ENCODE assay signal across 15 mouse cellular contexts in genomic region chr3:108214734-108215133, GRCm38 (mm10). TPM values are rescaled to one million over a fixed set of nuclear protein-coding genes. Genes with fewer than 3 reads are reported as not detected.
DNase-seq lines count a peak whose midpoint lies in the region; ATAC-seq and TF ChIP-seq lines count a peak whose summit lies in the region.
"Had no signal": no experiment of that assay in that cellular context is flagged by ENCODE, and none has a peak within 500 bp of the region (broad histone marks: within the 10 kb centered on the region; RNA-seq: fewer than 3 reads in every experiment).

No protein-coding gene starts in this region.

- no peak for ATAC-seq in forebrain, embryonic 15.5 days (replicated peaks)
- ATAC-seq in hindbrain, embryonic 14.5 days (ENCODE audit: low FRiP score): no peak

- no peaks in the 10 kb centered on the region for H3K36me3 ChIP-seq in forebrain, embryonic 15.5 days
- H3K36me3 ChIP-seq in hindbrain, embryonic 14.5 days (replicated peaks; ENCODE audit: control insufficient read depth, insufficient read depth): no peaks in the 10 kb centered on the region
- H3K36me3 ChIP-seq: embryonic facial prominence, embryonic 15.5 days; hindbrain, embryonic 12.5 days; limb, embryonic 12.5 days; neural tube, embryonic 13.5 days had no signal

- TF ChIP-seq CTCF in lung, adult 2 months (IDR thresholded peaks at IDR 0.05; ENCODE audit: insufficient read depth, low read length): no peak

- peak; percentile 70 for DNase-seq in adrenal gland, postnatal 10 days
- DNase-seq in adrenal gland, adult 8-10 months: no peak
- DNase-seq in lung, postnatal 10 days: peak; percentile 38
- no peak for DNase-seq in lung, adult 2 months
- DNase-seq in adrenal gland, postnatal 25 days: peak; percentile 42
- DNase-seq in mesoderm, embryonic 11.5 days (ENCODE audit: low read depth, low spot score): peak; percentile 64
- no peak for DNase-seq in hindbrain, embryonic 14.5 days (ENCODE audit: low spot score)
- DNase-seq: kidney, adult 9 months; midbrain, embryonic 14.5 days; right cerebral cortex, postnatal 4 days had no signal

- no peak overlapping the region for H3K27ac ChIP-seq in forebrain, embryonic 15.5 days (replicated peaks)
- no peak overlapping the region for H3K27ac ChIP-seq in hindbrain, embryonic 14.5 days
- H3K27ac ChIP-seq: embryonic facial prominence, embryonic 15.5 days; hindbrain, embryonic 12.5 days; limb, embryonic 12.5 days; neural tube, embryonic 13.5 days had no signal

- H3K9ac ChIP-seq in forebrain, embryonic 15.5 days (replicated peaks): no peak overlapping the region
- H3K9ac ChIP-seq in hindbrain, embryonic 14.5 days: no peak overlapping the region
- H3K9ac ChIP-seq: embryonic facial prominence, embryonic 15.5 days; hindbrain, embryonic 12.5 days; limb, embryonic 12.5 days; neural tube, embryonic 13.5 days had no signal

- H3K4me2 ChIP-seq in forebrain, embryonic 15.5 days (replicated peaks): no peak overlapping the region
- no peak overlapping the region for H3K4me2 ChIP-seq in hindbrain, embryonic 14.5 days (replicated peaks)
- H3K4me2 ChIP-seq: embryonic facial prominence, embryonic 15.5 days; hindbrain, embryonic 12.5 days; limb, embryonic 12.5 days; neural tube, embryonic 13.5 days had no signal

- peaks cover 2% of the 10 kb centered on the region for H3K4me1 ChIP-seq in lung, adult 2 months (ENCODE audit: control insufficient read depth, insufficient read depth, low read length)
- peaks cover 13% of the 10 kb centered on the region for H3K4me1 ChIP-seq in forebrain, embryonic 15.5 days
- H3K4me1 ChIP-seq in hindbrain, embryonic 14.5 days (replicated peaks; ENCODE audit: control insufficient read depth, insufficient read depth, low read length): 0 out of 2 replicates have a peak, but pooled peaks cover 9% of the 10 kb centered on the region

- no peak overlapping the region for H3K4me3 ChIP-seq in lung, adult 2 months (replicated peaks; ENCODE audit: extremely low read depth, low read depth, low read length)
- no peak overlapping the region for H3K4me3 ChIP-seq in forebrain, embryonic 15.5 days
- H3K4me3 ChIP-seq in hindbrain, embryonic 14.5 days (replicated peaks; ENCODE audit: low read length): no peak overlapping the region
- H3K4me3 ChIP-seq: embryonic facial prominence, embryonic 15.5 days; hindbrain, embryonic 12.5 days; limb, embryonic 12.5 days; neural tube, embryonic 13.5 days had no signal

- H3K27me3 ChIP-seq in forebrain, embryonic 15.5 days: no peaks in the 10 kb centered on the region
- H3K27me3 ChIP-seq in hindbrain, embryonic 14.5 days (ENCODE audit: control insufficient read depth, insufficient read depth, low read length): no peaks in the 10 kb centered on the region
- H3K27me3 ChIP-seq: embryonic facial prominence, embryonic 15.5 days had no signal

- WGBS in lung, adult 2 months: 17% methylated on average over 5 of the region's 5 CpGs
- 19% methylated on average over 5 of the region's 5 CpGs for WGBS in forebrain, embryonic 15.5 days
- 21% methylated on average over 5 of the region's 5 CpGs for WGBS in hindbrain, embryonic 14.5 days

- H3K9me3 ChIP-seq in forebrain, embryonic 15.5 days: no peaks in the 10 kb centered on the region
- H3K9me3 ChIP-seq in hindbrain, embryonic 14.5 days (ENCODE audit: control insufficient read depth, low read length): no peaks in the 10 kb centered on the region
- H3K9me3 ChIP-seq: embryonic facial prominence, embryonic 15.5 days; hindbrain, embryonic 12.5 days; limb, embryonic 12.5 days; neural tube, embryonic 13.5 days had no signal

- TF ChIP-seq POLR2A in lung, adult 2 months (IDR thresholded peaks at IDR 0.05; ENCODE audit: borderline replicate concordance, extremely low read depth, low read depth, low read length): no peak

RNA-seq across cellular contexts. Expression of gene Atxn7l2, which starts 4.0 kb away (rescaled TPM):
- total RNA-seq in adrenal gland, postnatal 10 days (2021): 10 to 100 TPM in 1 of 2 experiments, 1 to 10 TPM in 1; 7.6 to 10.1 TPM
- total RNA-seq in adrenal gland, adult 8-10 months (2022): 10 to 100 TPM in 3 of 4 experiments, 1 to 10 TPM in 1; 8.2 to 23.1 (median 15.0) TPM
- polyA plus RNA-seq in lung, adult 2 months (2012; rRNA removed): 8.6 and 10.5 TPM in 2 replicates
- 12.8 and 15.1 TPM in 2 replicates for total RNA-seq in adrenal gland, postnatal 25 days (2021)
- 32.5 and 33.6 TPM in 2 replicates for polyA plus RNA-seq in forebrain, embryonic 15.5 days (2015; fragmentation: Nextera tagmentation; extraction: Ambion mirVana)
- 20.0 and 21.1 TPM in 2 replicates for polyA plus RNA-seq in hindbrain, embryonic 14.5 days (2014; fragmentation: Nextera tagmentation; extraction: Ambion mirVana)

RNA-seq across cellular contexts. Expression of gene Sypl2, which starts 11.7 kb away (rescaled TPM):
- 10 to 100 TPM; 13.3 to 44.9 TPM for total RNA-seq in adrenal gland, postnatal 10 days (2021)
- 1 to 10 TPM in 1 of 4 experiments, under 1 TPM in 3; 0.35 to 1.0 (median 0.65) TPM for total RNA-seq in adrenal gland, adult 8-10 months (2022)
- polyA plus RNA-seq in lung, adult 2 months (2012; rRNA removed): 0.18 and 3.1 TPM in 2 replicates
- total RNA-seq in adrenal gland, postnatal 25 days (2021): 0.15 and 0.38 TPM in 2 replicates
- 2.3 and 2.7 TPM in 2 replicates for polyA plus RNA-seq in forebrain, embryonic 15.5 days (2015; fragmentation: Nextera tagmentation; extraction: Ambion mirVana)
- polyA plus RNA-seq in hindbrain, embryonic 14.5 days (2014; fragmentation: Nextera tagmentation; extraction: Ambion mirVana): 0.17 and 0.50 TPM in 2 replicates

RNA-seq across cellular contexts. Expression of gene Cyb561d1, which starts 13.7 kb away (rescaled TPM):
- 1 to 10 TPM; 6.6 to 6.9 TPM for total RNA-seq in adrenal gland, postnatal 10 days (2021)
- 10 to 100 TPM in 2 of 4 experiments, 1 to 10 TPM in 2; 9.3 to 14.7 (median 11.7) TPM for total RNA-seq in adrenal gland, adult 8-10 months (2022)
- polyA plus RNA-seq in lung, adult 2 months (2012; rRNA removed): 8.1 and 11.4 TPM in 2 replicates
- total RNA-seq in adrenal gland, postnatal 25 days (2021): 8.7 and 12.1 TPM in 2 replicates
- polyA plus RNA-seq in forebrain, embryonic 15.5 days (2015; fragmentation: Nextera tagmentation; extraction: Ambion mirVana): 4.4 and 4.5 TPM in 2 replicates
- polyA plus RNA-seq in hindbrain, embryonic 14.5 days (2014; fragmentation: Nextera tagmentation; extraction: Ambion mirVana): 2.4 and 2.7 TPM in 2 replicates

RNA-seq across cellular contexts. Expression of gene Amigo1, which starts 28.6 kb away (rescaled TPM):
- total RNA-seq in adrenal gland, postnatal 10 days (2021): 10 to 100 TPM; 13.1 to 18.4 TPM
- 10 to 100 TPM; 24.4 to 36.9 (median 31.6) TPM for total RNA-seq in adrenal gland, adult 8-10 months (2022)
- polyA plus RNA-seq in lung, adult 2 months (2012; rRNA removed): 22.3 and 27.1 TPM in 2 replicates
- total RNA-seq in adrenal gland, postnatal 25 days (2021): 21.0 and 24.7 TPM in 2 replicates
- 9.9 and 11.7 TPM in 2 replicates for polyA plus RNA-seq in forebrain, embryonic 15.5 days (2015; fragmentation: Nextera tagmentation; extraction: Ambion mirVana)
- polyA plus RNA-seq in hindbrain, embryonic 14.5 days (2014; fragmentation: Nextera tagmentation; extraction: Ambion mirVana): 11.1 and 11.3 TPM in 2 replicates

RNA-seq across cellular contexts. Expression of gene Psma5, which starts 42.0 kb away (rescaled TPM):
- 10 to 100 TPM; 90.7 to 94.6 TPM for total RNA-seq in adrenal gland, postnatal 10 days (2021)
- 10 to 100 TPM; 85.1 to 96.1 (median 89.0) TPM for total RNA-seq in adrenal gland, adult 8-10 months (2022)
- polyA plus RNA-seq in lung, adult 2 months (2012; rRNA removed): 22.6 and 37.4 TPM in 2 replicates
- total RNA-seq in adrenal gland, postnatal 25 days (2021): 74.3 and 95.5 TPM in 2 replicates
- 260 and 271 TPM in 2 replicates for polyA plus RNA-seq in forebrain, embryonic 15.5 days (2015; fragmentation: Nextera tagmentation; extraction: Ambion mirVana)
- 251 and 253 TPM in 2 replicates for polyA plus RNA-seq in hindbrain, embryonic 14.5 days (2014; fragmentation: Nextera tagmentation; extraction: Ambion mirVana)

Comparison
In these comparisons a context has a peak if more than half of its experiments do, and no peak if none do; other contexts are left out.
1. DNase-seq: peak in adrenal gland, postnatal 10 days (single experiment), lung, postnatal 10 days (single experiment), adrenal gland, postnatal 25 days (single experiment) and mesoderm, embryonic 11.5 days (single experiment); none in adrenal gland, adult 8-10 months (single experiment), lung, adult 2 months (single experiment) and hindbrain, embryonic 14.5 days (single experiment).
2. RNA of gene Sypl2, which starts 11.7 kb away (total RNA-seq): 13.3 to 44.9 TPM in adrenal gland, postnatal 10 days; 0.35 to 1.0 TPM in adrenal gland, adult 8-10 months and 0.15 to 0.38 TPM in adrenal gland, postnatal 25 days; every median in the first group is over 4 times any median in the second.